Mouse (Mus musculus) hindbrain, embryonic 15.5 days (tissue): Measurements from ENCODE around the gene Gm2115. TPM values are rescaled to one million over a fixed set of nuclear protein-coding genes. Genes with fewer than 3 reads are reported as not detected.

Experiments
- ATAC-seq: fragments of 200-750 bp; cut with Nextera tagmentation; 2 replicates; pipeline ENCODE4 v1.8.0; 2017; ENCODE audit warnings: low read depth, moderate number of reproducible peaks, moderate TSS enrichment; ENCODE audit not compliant: low FRiP score
- H3K27ac ChIP-seq: fragments of 300-500 bp; sonication (generic); replicated peaks from 2 replicates; pipeline ENCODE4 v1.5.1; 2015; ENCODE audit warnings: mild to moderate bottlenecking, inconsistent platforms
- H3K27me3 ChIP-seq: fragments of 300-500 bp; sonication (generic); 2 replicates; pipeline ENCODE4 v1.6.1; 2015; ENCODE audit warnings: control low read depth, inconsistent platforms
- H3K36me3 ChIP-seq: fragments of 300-500 bp; sonication (generic); 2 replicates; pipeline ENCODE4 v1.6.1; 2015; ENCODE audit warnings: control low read depth, inconsistent platforms
- H3K4me1 ChIP-seq: fragments of 300-500 bp; sonication (generic); replicated peaks from 2 replicates; pipeline ENCODE4 v1.6.1; 2015; ENCODE audit warnings: control low read depth, inconsistent platforms
- H3K4me2 ChIP-seq: fragments of 300-500 bp; sonication (generic); 2 replicates; pipeline ENCODE4 v1.6.1; 2015; ENCODE audit warnings: moderate library complexity, mild to moderate bottlenecking, inconsistent platforms
- H3K4me3 ChIP-seq: fragments of 300-500 bp; sonication (generic); 2 replicates; pipeline ENCODE4 v1.5.1; 2015; ENCODE audit warnings: mild to moderate bottlenecking, inconsistent platforms
- H3K9ac ChIP-seq: fragments of 300-500 bp; sonication (generic); 2 replicates; pipeline ENCODE4 v1.6.1; 2015; ENCODE audit warnings: inconsistent platforms
- H3K9me3 ChIP-seq: fragments of 300-500 bp; sonication (generic); 2 replicates; pipeline ENCODE4 v1.6.1; 2016; ENCODE audit warnings: control low read depth, inconsistent platforms
- WGBS: fragments of 180-500 bp; shearing (Covaris S2); methylation state at CpG from one replicate; pipeline ENCODE4 v1.1.7; 2015; 5-methylcytosine and 5-hydroxymethylcytosine counted together
- polyA plus RNA-seq: library from polyadenylated mRNA; unstranded; fragments of >200 nt; fragmentation: Nextera tagmentation; extraction: Ambion mirVana; gene quantifications from 2 replicates; pipeline ENCODE4 v1.2.1, GENCODE M21; 2015

The Gm2115 gene
- polyA plus RNA-seq, 1 experiment from 2014 or later = 1.8 TPM

- Histone ChIP-seq H3K9me3 (no peaks in the 10 kb centered on the region), H3K4me1 (no peaks in the 10 kb centered on the region), H3K4me2 (no peak overlapping the region)
Measured at GRCm38 (mm10) chr7:84551472-84551871, 22.7 kb downstream of the Gm2115 start.

GRCm38 (mm10) chr7:84555294-84555693 lies 26.5 kb downstream of the Gm2115 start:
- H3K4me1 ChIP-seq = no peaks in the 10 kb centered on the region
- H3K4me3 ChIP-seq = no peak overlapping the region
- H3K9ac ChIP-seq = no peak overlapping the region
- no peak for ATAC-seq
- no peaks in the 10 kb centered on the region for H3K9me3 ChIP-seq
- H3K27ac ChIP-seq = no peak overlapping the region
- no peaks in the 10 kb centered on the region for H3K27me3 ChIP-seq
- H3K36me3 ChIP-seq = no peaks in the 10 kb centered on the region
- no peak overlapping the region for H3K4me2 ChIP-seq
- 62% methylated on average over 3 of the region's 3 CpGs for WGBS

More at GRCm38 (mm10) chr7:84551472-84551871, 22.7 kb downstream of the Gm2115 start:
- Histone ChIP-seq H3K27me3 (no peaks in the 10 kb centered on the region), H3K36me3 (no peaks in the 10 kb centered on the region), H3K4me3 (no peak overlapping the region), H3K27ac (no peak overlapping the region), H3K9ac (no peak overlapping the region)
- WGBS = 90% methylated on average over 2 of the region's 2 CpGs
- ATAC-seq = no peak

GRCm38 (mm10) chr7:84557332-84557731 lies 28.6 kb downstream of the Gm2115 start:
- no peak overlapping the region for H3K4me2 ChIP-seq
- H3K4me1 ChIP-seq = no peaks in the 10 kb centered on the region
- H3K36me3 ChIP-seq = no peaks in the 10 kb centered on the region
- no peaks in the 10 kb centered on the region for H3K27me3 ChIP-seq
- no peak overlapping the region for H3K9ac ChIP-seq
- H3K4me3 ChIP-seq = no peak overlapping the region
- H3K27ac ChIP-seq = no peak overlapping the region
- no peak for ATAC-seq
- no peaks in the 10 kb centered on the region for H3K9me3 ChIP-seq
- 82% methylated on average over 3 of the region's 3 CpGs for WGBS

- WGBS = 96% methylated on average over 1 of the region's 1 CpGs
- Histone ChIP-seq H3K9me3 (no peaks in the 10 kb centered on the region), H3K4me3 (no peak overlapping the region), H3K27me3 (no peaks in the 10 kb centered on the region), H3K27ac (no peak overlapping the region), H3K9ac (no peak overlapping the region), H3K4me2 (no peak overlapping the region), H3K36me3 (no peaks in the 10 kb centered on the region), H3K4me1 (no peaks in the 10 kb centered on the region)
- no peak for ATAC-seq
Measured at GRCm38 (mm10) chr7:84560500-84560899, 31.7 kb downstream of the Gm2115 start.

- no peak overlapping the region for H3K27ac ChIP-seq
- no peaks in the 10 kb centered on the region for H3K9me3 ChIP-seq
- no peak overlapping the region for H3K4me2 ChIP-seq
- 90% methylated on average over 3 of the region's 3 CpGs for WGBS
- H3K4me3 ChIP-seq = no peak overlapping the region
- no peaks in the 10 kb centered on the region for H3K36me3 ChIP-seq
- no peaks in the 10 kb centered on the region for H3K4me1 ChIP-seq
- no peaks in the 10 kb centered on the region for H3K27me3 ChIP-seq
- no peak for ATAC-seq
- no peak overlapping the region for H3K9ac ChIP-seq
Measured at GRCm38 (mm10) chr7:84564236-84564635, 35.5 kb downstream of the Gm2115 start.

GRCm38 (mm10) chr7:84566200-84566599 lies 37.4 kb downstream of the Gm2115 start:
- H3K9me3 ChIP-seq = no peaks in the 10 kb centered on the region
- no peaks in the 10 kb centered on the region for H3K27me3 ChIP-seq
- no peak overlapping the region for H3K9ac ChIP-seq
- no peaks in the 10 kb centered on the region for H3K4me1 ChIP-seq
- WGBS = 68% methylated on average over 6 of the region's 6 CpGs
- H3K36me3 ChIP-seq = no peaks in the 10 kb centered on the region
- H3K4me3 ChIP-seq = no peak overlapping the region
- no peak overlapping the region for H3K4me2 ChIP-seq
- no peak overlapping the region for H3K27ac ChIP-seq
- peak; percentile 48; the same call in 1 of the 2 replicates for ATAC-seq

- Histone ChIP-seq H3K4me2 (no peak overlapping the region), H3K4me3 (no peak overlapping the region), H3K27ac (no peak overlapping the region), H3K4me1 (no peaks in the 10 kb centered on the region), H3K27me3 (no peaks in the 10 kb centered on the region), H3K9ac (no peak overlapping the region), H3K9me3 (no peaks in the 10 kb centered on the region), H3K36me3 (no peaks in the 10 kb centered on the region)
- WGBS = 70% methylated on average over 2 of the region's 2 CpGs
- no peak for ATAC-seq
Measured at GRCm38 (mm10) chr7:84577034-84577433, 48.3 kb downstream of the Gm2115 start.

- Histone ChIP-seq H3K4me1 (no peaks in the 10 kb centered on the region), H3K27ac (no peak overlapping the region), H3K4me2 (no peak overlapping the region), H3K36me3 (no peaks in the 10 kb centered on the region), H3K9me3 (no peaks in the 10 kb centered on the region), H3K4me3 (no peak overlapping the region), H3K9ac (no peak overlapping the region), H3K27me3 (no peaks in the 10 kb centered on the region)
- ATAC-seq = no peak
- WGBS = 78% methylated on average over 1 of the region's 1 CpGs
Measured at GRCm38 (mm10) chr7:84578841-84579240, 50.1 kb downstream of the Gm2115 start.

GRCm38 (mm10) chr7:84579769-84580168 lies 51.0 kb downstream of the Gm2115 start:
- H3K4me1 ChIP-seq = no peaks in the 10 kb centered on the region
- H3K9ac ChIP-seq = no peak overlapping the region
- no peaks in the 10 kb centered on the region for H3K36me3 ChIP-seq
- 96% methylated on average over 1 of the region's 1 CpGs for WGBS
- no peaks in the 10 kb centered on the region for H3K27me3 ChIP-seq
- H3K4me2 ChIP-seq = no peak overlapping the region
- no peak for ATAC-seq
- H3K4me3 ChIP-seq = no peak overlapping the region
- no peak overlapping the region for H3K27ac ChIP-seq
- no peaks in the 10 kb centered on the region for H3K9me3 ChIP-seq

GRCm38 (mm10) chr7:84585086-84585485 lies 56.3 kb downstream of the Gm2115 start:
- no peaks in the 10 kb centered on the region for H3K27me3 ChIP-seq
- 94% methylated on average over 4 of the region's 4 CpGs for WGBS

GRCm38 (mm10) chr7:84586360-84587100 lies 57.8 kb downstream of the Gm2115 start:
- H3K4me2 ChIP-seq = no peak overlapping the region
- H3K9me3 ChIP-seq = no peaks in the 10 kb centered on the region
- no peaks in the 10 kb centered on the region for H3K4me1 ChIP-seq
- no peak overlapping the region for H3K4me3 ChIP-seq
- no peak overlapping the region for H3K9ac ChIP-seq
- H3K27ac ChIP-seq = no peak overlapping the region
- H3K36me3 ChIP-seq = no peaks in the 10 kb centered on the region
- 47% methylated on average over 3 of the region's 3 CpGs for WGBS
- ATAC-seq = peak; percentile 46; the same call in 1 of the 2 replicates
- H3K27me3 ChIP-seq = no peaks in the 10 kb centered on the region

More at GRCm38 (mm10) chr7:84585086-84585485, 56.3 kb downstream of the Gm2115 start:
- Histone ChIP-seq H3K4me1 (no peaks in the 10 kb centered on the region), H3K9ac (no peak overlapping the region), H3K9me3 (no peaks in the 10 kb centered on the region), H3K4me3 (no peak overlapping the region), H3K36me3 (no peaks in the 10 kb centered on the region), H3K27ac (no peak overlapping the region), H3K4me2 (no peak overlapping the region)
- ATAC-seq = no peak

GRCm38 (mm10) chr7:84587101-84587783 lies 58.5 kb downstream of the Gm2115 start:
- no peak for ATAC-seq
- Histone ChIP-seq H3K9ac (no peak overlapping the region), H3K4me3 (no peak overlapping the region), H3K27ac (no peak overlapping the region), H3K9me3 (no peaks in the 10 kb centered on the region), H3K4me2 (no peak overlapping the region), H3K27me3 (no peaks in the 10 kb centered on the region), H3K36me3 (no peaks in the 10 kb centered on the region), H3K4me1 (no peaks in the 10 kb centered on the region)
- WGBS = 86% methylated on average over 5 of the region's 5 CpGs
